Mouse (Mus musculus) spleen, postnatal 10 days (tissue): ENCODE data around the gene Sucla2.
A peak's percentile ranks its signal among the peaks of the same experiment; 100 is the strongest.
"Not testable (repeated sequence)": the region's sequence is repeated elsewhere in the genome, so short reads cannot be mapped to it uniquely, and the experiment has no call there.

Experiments
- DNase-seq, 2 experiments: peaks; one replicate each; pipeline ENCODE4 v3.0.0; 2021 to 2022; ENCODE audit warnings: low spot score in 2 of 2

Gene Sucla2

DNA sequence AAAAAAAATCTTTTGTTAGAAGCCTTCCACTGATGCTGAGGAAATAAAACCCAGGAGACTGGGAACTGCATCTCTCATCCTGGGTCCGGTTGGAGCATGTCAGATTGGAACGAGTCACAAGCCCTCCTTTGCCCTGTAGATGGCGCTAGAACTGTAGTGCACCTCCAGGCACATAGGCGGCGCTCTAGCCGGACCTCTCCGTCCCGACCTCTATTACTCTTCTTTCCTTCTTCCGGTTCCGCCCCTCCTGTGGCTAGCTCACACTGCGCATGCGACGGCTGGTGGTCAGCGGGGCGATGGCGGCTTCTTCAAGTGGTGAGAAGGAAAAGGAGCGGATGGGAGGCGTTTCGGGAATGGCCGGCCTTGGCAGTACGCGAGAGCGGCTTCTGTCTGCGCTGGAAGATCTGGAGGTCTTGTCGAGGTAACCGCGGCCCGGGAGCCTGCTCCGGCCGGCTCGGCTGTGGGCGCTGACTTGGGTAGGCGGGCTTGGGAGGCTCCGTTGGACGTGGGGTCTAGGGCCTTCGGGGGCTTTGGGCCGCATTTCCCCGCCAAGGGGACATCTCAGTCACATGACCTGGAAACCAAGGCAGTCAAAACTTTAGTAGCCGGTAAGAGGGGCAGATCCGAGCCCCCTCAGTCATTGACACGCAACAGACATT, 15.2 kb upstream of the Sucla2 start, which contains the start of gene Med4:
Med4 (plus strand) TSS at position 261 of the 659 bp plus-strand sequence.
- peak; percentile 93 for DNase-seq

DNA sequence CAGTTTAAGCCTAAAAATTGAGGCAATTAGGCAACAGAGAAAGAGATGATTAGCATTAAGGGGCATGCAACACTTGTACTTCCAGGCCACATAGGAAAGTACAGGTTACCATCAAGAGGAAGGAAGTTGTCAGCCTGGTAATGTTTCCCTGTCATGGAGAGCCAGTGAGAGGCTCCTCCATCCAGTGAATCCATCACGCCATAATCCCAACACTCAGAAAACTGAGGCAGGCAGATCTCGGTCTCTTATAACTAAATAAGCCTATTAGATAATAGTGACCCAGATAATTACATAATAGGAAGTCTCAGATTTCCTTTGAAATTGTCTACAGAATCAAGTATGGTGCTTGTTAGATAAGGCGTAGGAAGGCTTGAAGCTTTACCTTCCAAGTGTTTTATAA, 983 bp upstream of the Sucla2 start:
- no peak for DNase-seq

GRCm38 (mm10) chr14:73528661-73529060, 3.5 kb downstream of the Sucla2 start:
- DNase-seq: not testable (repeated sequence)

DNA sequence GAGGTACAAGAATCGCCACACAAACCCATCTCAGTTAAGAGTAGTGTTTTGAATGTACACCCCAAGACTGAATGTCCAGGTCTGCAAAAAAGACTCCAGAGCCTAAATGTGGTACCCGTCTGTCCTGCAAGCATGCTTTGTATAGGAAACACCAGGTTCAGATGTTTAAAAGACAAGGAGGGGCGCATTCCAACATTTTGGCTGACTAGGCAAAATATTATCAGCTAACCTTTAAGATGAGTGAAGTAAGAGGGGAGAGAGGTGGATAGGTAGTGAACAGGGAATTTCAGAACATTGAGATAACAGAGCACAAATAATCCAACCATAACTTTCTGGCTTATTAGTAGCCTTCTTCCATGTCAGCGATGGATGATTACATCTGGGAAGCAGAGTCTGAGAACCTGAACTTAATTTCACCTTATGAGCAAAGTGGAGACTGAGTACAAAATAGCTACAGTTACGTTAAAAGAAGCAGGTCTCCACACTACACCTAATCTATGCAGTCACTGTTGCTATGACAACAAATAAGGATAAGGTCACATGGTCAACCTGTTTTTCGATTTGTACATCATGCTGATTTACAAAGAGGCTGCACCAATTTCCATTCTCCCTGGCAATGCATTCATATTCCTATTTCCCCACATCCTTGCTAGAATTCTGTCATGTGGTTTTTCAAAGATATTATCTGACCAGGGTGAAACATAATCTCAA, 8.8 kb downstream of the Sucla2 start:
- no peak for DNase-seq

- no peak for DNase-seq
Observed at GRCm38 (mm10) chr14:73535641-73536040, 10.5 kb downstream of the Sucla2 start.

GRCm38 (mm10) chr14:73543781-73544180, 18.7 kb downstream of the Sucla2 start:
- DNase-seq: no peak

DNA sequence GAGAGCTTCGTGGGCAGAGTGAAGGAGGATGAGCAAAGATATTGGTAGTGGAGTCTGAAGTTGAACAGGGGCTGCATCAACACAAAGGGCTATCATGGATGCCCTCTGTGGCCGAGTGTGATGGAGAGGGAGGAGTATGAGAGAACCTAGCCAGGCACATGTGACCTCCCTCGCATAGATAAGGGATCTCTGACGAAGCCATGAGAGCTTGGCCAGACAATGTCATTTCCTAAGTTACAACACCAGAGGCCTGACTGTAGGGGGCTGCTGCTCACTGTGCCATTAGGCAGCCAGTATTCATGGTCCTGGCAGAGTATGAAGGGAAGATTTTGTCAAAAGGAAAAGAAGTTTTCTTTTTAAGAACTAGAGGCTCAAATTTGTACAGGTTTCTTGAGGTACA, 21.9 kb downstream of the Sucla2 start:
- DNase-seq: no peak

GRCm38 (mm10) chr14:73548051-73548450, 22.9 kb downstream of the Sucla2 start, which contains the start of gene Nudt15:
Gene Nudt15 (minus strand): TSS chr14:73548242.
- DNase-seq: no peak

GRCm38 (mm10) chr14:73550291-73550690, 25.2 kb downstream of the Sucla2 start:
- no peak for DNase-seq

DNA sequence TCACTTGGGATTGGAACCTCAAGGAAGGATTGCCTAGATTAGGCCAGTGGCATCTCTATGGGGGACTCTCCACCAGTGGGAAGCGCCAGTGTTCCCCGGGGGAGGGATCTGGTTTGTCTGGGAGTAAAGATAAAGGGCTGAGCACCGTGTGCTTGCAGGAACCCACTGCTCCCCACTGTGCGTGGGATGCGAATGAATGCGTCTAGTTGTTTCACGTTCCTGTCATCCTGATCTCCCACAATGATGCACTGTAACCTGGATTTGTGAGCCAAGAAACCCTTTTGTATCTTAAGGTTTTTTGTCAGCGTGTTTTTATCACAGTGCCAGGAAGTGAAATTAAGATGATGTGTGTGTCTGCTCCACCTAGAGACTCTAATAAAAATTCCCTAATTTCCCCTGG, 25.6 kb downstream of the Sucla2 start:
- DNase-seq: no peak

- DNase-seq: no peak
Observed at GRCm38 (mm10) chr14:73551164-73551563, 26.0 kb downstream of the Sucla2 start.

DNA sequence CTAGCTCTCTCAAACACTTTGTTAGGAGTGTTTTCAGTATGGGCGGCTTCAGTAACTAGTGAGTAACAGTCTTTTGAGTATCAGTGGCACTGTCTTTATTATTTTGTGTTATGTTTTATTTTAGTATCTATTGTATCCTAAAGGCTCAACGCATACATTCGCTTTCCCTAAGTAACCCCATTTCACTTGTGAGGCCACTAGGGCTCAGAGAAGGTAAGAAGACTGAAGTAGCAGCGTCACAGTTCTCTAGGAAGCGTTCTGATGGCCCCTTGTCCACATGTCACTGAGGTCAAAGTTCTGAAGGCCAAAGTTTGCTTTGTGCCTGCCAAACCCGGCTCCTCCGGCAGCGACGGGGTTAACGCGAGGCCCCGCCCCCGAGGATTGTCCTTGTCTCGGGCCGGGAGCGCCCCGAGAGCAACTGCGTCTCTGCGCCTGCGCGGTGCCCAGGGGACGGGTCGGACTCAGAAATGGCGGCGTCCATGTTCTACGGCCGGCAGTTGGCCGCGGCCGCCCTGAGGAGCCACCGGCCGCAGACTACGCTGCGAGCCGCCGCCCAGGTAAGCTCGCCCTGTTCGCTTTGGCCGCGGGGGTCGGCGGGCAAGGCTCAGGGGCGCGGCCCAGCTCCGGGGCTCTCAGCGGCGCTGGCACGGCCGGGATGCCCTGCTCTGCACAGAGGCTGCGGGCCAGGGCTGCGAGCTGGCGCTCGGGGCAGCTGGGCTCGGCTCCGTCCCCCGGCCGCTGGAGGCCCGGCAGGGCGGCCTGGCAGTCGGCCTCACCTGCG, 27.4 kb downstream of the Sucla2 start:
- DNase-seq: peak; percentile 94 to 98

DNA sequence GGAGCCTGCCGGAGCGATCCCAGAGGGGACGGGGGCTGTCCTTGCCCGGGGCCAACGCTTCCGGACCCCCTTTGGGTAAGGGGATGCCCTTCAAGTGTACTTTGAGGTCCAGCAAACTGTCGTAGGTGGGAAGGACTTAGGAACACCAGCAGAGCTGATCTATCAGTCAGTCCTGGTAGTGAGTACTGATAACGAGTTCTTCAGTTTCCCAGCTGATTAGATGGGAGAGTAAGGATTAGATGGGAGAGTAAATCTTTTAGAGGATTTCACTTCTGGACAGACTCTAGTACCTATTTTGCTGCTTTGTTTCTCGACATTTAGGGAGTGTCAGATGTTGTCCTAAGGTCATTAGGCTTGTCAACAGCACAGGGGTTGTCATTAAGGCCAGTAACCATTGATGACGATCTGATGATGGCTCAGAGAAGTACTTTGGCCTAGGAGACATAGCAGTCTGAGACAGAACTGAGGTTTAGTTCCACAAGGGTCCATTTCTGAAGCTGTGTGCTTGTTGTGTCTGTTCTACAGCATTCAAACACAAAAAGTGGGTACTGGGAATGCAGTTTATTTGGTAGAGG, 28.1 kb downstream of the Sucla2 start:
- no peak for DNase-seq

GRCm38 (mm10) chr14:73569831-73570230, 44.7 kb downstream of the Sucla2 start:
- DNase-seq: not testable (repeated sequence)

- DNase-seq: no peak
Observed at GRCm38 (mm10) chr14:73571143-73571542, 46.0 kb downstream of the Sucla2 start.

DNA sequence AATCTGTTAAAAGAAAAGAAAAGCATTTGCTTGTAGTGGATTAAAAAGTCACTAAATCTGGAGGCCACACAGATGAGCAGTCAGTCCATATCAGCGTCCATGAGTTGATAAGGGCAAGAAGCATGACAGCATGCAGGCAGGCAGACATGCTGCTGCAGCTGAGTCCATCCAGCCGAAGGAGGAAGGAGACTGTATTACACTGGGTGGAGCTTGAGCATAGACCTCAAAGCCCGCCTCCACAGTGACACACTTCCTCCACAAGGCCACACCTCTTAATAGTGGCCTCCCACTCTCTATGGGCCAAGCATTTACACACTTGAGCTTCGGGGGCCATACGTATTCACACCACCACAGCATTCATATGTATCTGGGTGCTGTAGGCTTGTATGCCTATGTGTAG, 48.9 kb downstream of the Sucla2 start:
- no peak for DNase-seq

DNA sequence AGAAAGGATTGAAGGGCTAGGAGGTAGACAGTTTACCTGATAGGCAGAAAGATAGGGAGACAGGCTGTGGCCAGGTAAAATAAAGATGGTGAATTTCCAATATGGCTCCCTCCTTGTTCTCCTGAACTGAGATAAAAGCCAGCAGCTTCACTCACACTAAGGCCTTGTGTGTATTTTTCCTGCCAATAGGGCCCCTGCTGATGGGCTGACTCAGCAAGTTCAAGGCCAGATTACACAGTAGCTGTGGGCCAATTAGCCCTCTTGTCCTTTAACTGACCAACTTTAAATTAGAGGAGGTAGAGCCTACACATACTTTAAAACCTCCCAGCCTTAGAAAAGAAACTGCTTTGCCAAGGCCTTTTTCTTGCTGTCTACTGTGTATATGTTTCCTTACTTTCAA, 51.2 kb downstream of the Sucla2 start:
- no peak for DNase-seq

GRCm38 (mm10) chr14:73588080-73588479, 63.0 kb downstream of the Sucla2 start:
- DNase-seq: peak in 1 of 2 experiments; percentile 31

DNA sequence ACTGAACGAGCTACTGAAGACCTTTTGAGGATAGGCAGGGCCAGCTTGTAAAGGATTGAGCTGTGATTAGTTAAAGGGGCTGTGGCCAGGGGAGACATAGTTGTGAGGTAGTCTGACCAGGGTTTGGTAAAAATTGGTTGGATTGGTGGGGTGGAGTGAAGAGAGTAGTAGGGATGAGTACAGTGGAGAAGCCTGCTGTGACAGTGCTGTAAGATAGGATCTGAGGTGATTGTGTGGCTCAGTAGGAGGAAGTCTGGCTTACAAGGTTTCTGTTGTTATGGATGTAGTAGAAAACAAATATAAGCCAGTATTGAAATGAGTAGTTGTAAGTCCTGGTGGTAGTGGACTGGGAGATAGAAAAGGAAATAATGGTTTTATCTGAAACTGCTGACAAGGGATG, 67.0 kb downstream of the Sucla2 start:
- no peak for DNase-seq

- DNase-seq: no peak
Observed at GRCm38 (mm10) chr14:73599720-73600119, 74.6 kb downstream of the Sucla2 start.

- DNase-seq: no peak
Observed at GRCm38 (mm10) chr14:73607732-73608131, 82.6 kb downstream of the Sucla2 start.
